Mouse (Mus musculus) liver, embryonic 12.5 days (tissue): ENCODE results near the gene Ssh1. TPM values are rescaled to one million over a fixed set of nuclear protein-coding genes. Genes with fewer than 3 reads are reported as not detected.

Experiments
- ATAC-seq: fragments of 200-750 bp; cut with Nextera tagmentation; 2 replicates; pipeline ENCODE4 v1.8.0; 2017; ENCODE audit warnings: moderate number of reproducible peaks, mild to moderate bottlenecking, moderate library complexity
- H3K27ac ChIP-seq: fragments of 300-500 bp; sonication (generic); 2 replicates; pipeline ENCODE4 v1.5.1; 2016; ENCODE audit warnings: mild to moderate bottlenecking
- H3K27me3 ChIP-seq: fragments of 300-500 bp; sonication (generic); replicated peaks from 2 replicates; pipeline ENCODE4 v1.6.1; 2016; ENCODE audit warnings: mild to moderate bottlenecking, moderate library complexity
- H3K36me3 ChIP-seq: fragments of 300-500 bp; sonication (generic); 2 replicates; pipeline ENCODE4 v1.6.1; 2016; ENCODE audit warnings: mild to moderate bottlenecking, moderate library complexity
- H3K4me1 ChIP-seq: fragments of 300-500 bp; sonication (generic); 2 replicates; pipeline ENCODE4 v1.6.1; 2016
- H3K4me2 ChIP-seq: fragments of 300-500 bp; sonication (generic); 2 replicates; pipeline ENCODE4 v1.6.1; 2016; ENCODE audit warnings: mild to moderate bottlenecking, moderate library complexity
- H3K4me3 ChIP-seq: fragments of 300-500 bp; sonication (generic); 2 replicates; pipeline ENCODE4 v1.5.1; 2016; ENCODE audit warnings: mild to moderate bottlenecking, moderate library complexity
- H3K9ac ChIP-seq: fragments of 300-500 bp; sonication (generic); 2 replicates; pipeline ENCODE4 v1.6.1; 2016; ENCODE audit warnings: mild to moderate bottlenecking, moderate library complexity
- H3K9me3 ChIP-seq: fragments of 300-500 bp; sonication (generic); replicated peaks from 2 replicates; pipeline ENCODE4 v1.6.1; 2016; ENCODE audit warnings: mild to moderate bottlenecking, moderate library complexity
- WGBS: fragments of 180-500 bp; shearing (Covaris S2); methylation state at CpG from one replicate; pipeline ENCODE4 v1.1.7; 2016; ENCODE audit not compliant: insufficient replicate concordance; 5-methylcytosine and 5-hydroxymethylcytosine counted together
- polyA plus RNA-seq: library from polyadenylated mRNA; unstranded; fragments of >200 nt; fragmentation: Nextera tagmentation; extraction: Ambion mirVana; gene quantifications from 2 replicates; pipeline ENCODE4 v1.2.1, GENCODE M21; 2016

Gene Ssh1
- polyA plus RNA-seq, 1 experiment from 2014 or later, result 8.9 TPM

DNA sequence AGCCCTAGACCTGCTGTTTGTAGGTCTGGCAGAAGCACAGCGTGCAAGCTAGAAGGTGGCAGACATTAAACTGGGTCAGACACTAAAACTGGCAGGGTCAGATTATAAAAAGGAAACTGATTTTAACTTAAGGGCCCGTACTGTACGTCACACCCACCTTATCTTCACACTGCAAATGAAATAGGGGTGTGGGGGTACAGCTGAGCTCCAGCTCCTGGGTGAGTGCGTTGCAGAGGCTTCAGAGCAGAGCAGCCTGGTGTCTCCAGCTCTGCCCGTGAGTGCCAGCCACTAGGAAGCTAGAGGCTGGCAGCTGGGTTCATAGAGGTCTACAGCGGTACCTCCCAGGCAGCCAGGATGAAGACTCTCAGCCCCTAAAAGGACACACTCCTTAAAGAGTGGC, 91.7 kb downstream of the Ssh1 start:
- WGBS, result 22% methylated on average over 6 of the region's 6 CpGs
- no peak overlapping the region for H3K4me3 ChIP-seq
- H3K9ac ChIP-seq, result no peak overlapping the region
- H3K9me3 ChIP-seq, result no peaks in the 10 kb centered on the region
- peak overlapping the region; percentile 42 for H3K4me2 ChIP-seq
- H3K36me3 ChIP-seq, result no peaks in the 10 kb centered on the region; the same call in 1 of the 2 replicates
- no peak overlapping the region for H3K27ac ChIP-seq
- H3K4me1 ChIP-seq, result peaks cover 90% of the 10 kb centered on the region
- no peaks in the 10 kb centered on the region for H3K27me3 ChIP-seq
- peak; percentile 80 for ATAC-seq

DNA sequence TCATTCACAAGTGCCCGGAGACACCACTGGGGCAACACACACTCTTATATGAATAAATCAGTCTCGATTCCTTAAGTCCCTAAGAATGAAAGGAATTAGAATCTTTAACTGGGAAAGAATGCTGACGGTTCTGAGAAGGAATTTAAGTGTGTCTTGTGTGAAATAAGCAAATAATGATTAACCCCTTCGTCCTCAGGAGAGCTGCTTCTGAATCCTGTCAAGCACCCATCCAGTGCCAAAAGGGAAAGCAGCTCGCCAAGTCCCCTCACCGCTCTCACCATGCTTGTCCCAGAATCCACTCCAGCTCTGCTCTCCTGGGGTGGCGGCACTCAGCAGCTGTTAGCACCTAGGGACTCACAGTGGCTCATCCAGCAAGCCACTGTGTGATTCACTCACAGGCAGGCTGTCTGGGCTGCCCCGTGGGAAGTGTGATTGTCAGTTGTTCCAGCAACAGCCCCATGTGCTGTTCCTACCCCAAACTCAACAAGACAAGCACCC, 92.6 kb downstream of the Ssh1 start:
- H3K4me2 ChIP-seq, result no peak overlapping the region
- 69% methylated on average over 8 of the region's 8 CpGs for WGBS
- no peak for ATAC-seq
- no peaks in the 10 kb centered on the region for H3K27me3 ChIP-seq
- H3K27ac ChIP-seq, result no peak overlapping the region
- no peak overlapping the region for H3K4me3 ChIP-seq
- no peak overlapping the region for H3K9ac ChIP-seq
- no peaks in the 10 kb centered on the region for H3K9me3 ChIP-seq
- H3K36me3 ChIP-seq, result no peaks in the 10 kb centered on the region
- H3K4me1 ChIP-seq, result peaks cover 84% of the 10 kb centered on the region

DNA sequence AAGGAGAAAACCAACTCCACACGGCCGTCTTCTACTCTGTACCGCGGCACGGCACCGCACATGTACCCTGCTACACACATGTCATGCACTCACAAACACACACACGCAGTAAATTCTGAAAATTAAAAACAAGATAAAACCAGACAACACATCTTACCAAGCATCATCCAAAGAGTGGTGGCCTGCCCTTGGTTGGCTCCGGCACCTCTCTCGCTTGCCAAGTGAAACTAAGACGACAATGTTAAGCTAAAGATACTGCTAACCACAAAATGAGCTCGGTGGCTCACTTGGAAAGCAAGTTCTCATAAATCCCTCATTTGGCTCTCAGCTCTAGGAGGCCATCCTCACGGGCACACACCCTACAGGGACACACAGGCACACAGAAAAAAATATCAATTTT, 94.2 kb downstream of the Ssh1 start:
- Histone ChIP-seq H3K4me1 (peaks cover 71% of the 10 kb centered on the region), H3K36me3 (no peaks in the 10 kb centered on the region; the same call in 1 of the 2 replicates), H3K4me2 (peak overlapping the region; percentile 9; the same call in 1 of the 2 replicates), H3K4me3 (no peak overlapping the region), H3K27ac (no peak overlapping the region), H3K27me3 (no peaks in the 10 kb centered on the region), H3K9me3 (no peaks in the 10 kb centered on the region), H3K9ac (no peak overlapping the region)
- no peak for ATAC-seq
- 62% methylated on average over 12 of the region's 12 CpGs for WGBS

DNA sequence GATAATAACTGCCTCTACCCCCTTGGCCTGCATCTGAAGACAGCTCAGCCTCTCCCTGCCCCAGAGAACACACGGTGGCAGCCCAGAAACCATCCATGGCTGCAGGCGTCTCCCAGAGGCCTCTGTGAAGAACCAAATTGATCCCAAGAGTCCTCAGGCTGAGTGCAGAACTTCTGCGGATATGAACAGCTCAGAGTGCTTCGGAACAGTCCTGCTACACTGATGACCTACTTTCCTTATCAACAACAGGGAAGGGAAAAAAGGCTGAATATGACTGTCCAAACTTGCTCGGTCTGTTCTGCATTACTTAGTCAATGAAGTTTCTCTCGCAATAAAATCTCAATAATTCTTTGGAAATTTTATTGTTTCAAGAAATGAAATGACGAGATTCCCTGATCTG, 101.7 kb downstream of the Ssh1 start:
- H3K4me1 ChIP-seq, result peaks cover 47% of the 10 kb centered on the region

DNA sequence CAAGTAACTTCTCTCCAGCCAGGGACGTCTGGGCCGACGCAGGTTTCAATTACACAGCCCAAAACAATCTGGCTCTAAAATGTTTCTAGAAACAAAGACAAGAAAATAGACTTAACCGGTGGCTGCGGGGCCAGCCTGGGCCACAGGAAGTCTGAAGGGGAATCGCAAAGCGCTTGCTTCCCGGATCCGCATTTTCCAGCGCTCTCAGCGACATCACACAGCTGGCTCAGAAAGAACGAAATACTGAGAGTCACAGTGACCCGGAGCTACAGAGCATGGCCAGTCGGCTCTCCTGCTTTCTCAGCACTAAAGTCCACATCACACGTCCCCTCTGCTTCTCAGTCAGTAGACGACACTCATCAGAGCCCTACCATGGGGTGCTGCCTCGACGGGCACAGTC, 102.8 kb downstream of the Ssh1 start:
- Histone ChIP-seq H3K4me2 (no peak overlapping the region), H3K4me1 (peaks cover 50% of the 10 kb centered on the region)

More for the DNA sequence above, 101.7 kb downstream of the Ssh1 start:
- Histone ChIP-seq H3K4me2 (no peak overlapping the region), H3K9ac (no peak overlapping the region), H3K27me3 (no peaks in the 10 kb centered on the region), H3K27ac (no peak overlapping the region), H3K4me3 (no peak overlapping the region), H3K36me3 (peaks cover 3% of the 10 kb centered on the region; the same call in 1 of the 2 replicates), H3K9me3 (no peaks in the 10 kb centered on the region)
- ATAC-seq, result no peak
- WGBS, result 76% methylated on average over 7 of the region's 7 CpGs

DNA sequence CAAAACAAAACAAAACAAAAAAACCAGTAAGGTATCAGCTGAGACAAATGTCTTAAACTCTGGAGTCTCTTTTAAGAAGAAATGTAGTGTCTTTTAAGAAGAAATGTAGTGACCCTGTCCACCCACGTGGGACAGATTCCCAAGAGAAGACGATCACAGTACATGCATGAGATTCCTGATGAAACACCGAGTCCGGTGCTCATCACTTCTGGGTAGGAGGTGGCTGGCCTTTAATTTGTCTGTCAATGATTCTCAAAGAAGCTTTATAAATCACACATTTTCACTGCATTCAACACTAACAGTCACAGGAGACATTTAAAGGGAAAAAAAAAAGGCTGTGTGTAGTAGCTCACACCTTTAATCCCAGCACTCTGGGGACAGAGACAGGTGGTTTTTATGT, 103.8 kb downstream of the Ssh1 start:
- Histone ChIP-seq H3K4me3 (no peak overlapping the region), H3K27me3 (no peaks in the 10 kb centered on the region), H3K4me1 (peaks cover 60% of the 10 kb centered on the region), H3K36me3 (0 out of 2 replicates have a peak, but pooled peaks cover 3% of the 10 kb centered on the region), H3K9me3 (no peaks in the 10 kb centered on the region), H3K27ac (no peak overlapping the region), H3K4me2 (no peak overlapping the region), H3K9ac (no peak overlapping the region)
- ATAC-seq, result no peak
- WGBS, result 53% methylated on average over 4 of the region's 4 CpGs

More for the DNA sequence above, 102.8 kb downstream of the Ssh1 start:
- no peaks in the 10 kb centered on the region for H3K27me3 ChIP-seq
- H3K9me3 ChIP-seq, result no peaks in the 10 kb centered on the region
- no peak for ATAC-seq
- no peak overlapping the region for H3K9ac ChIP-seq
- H3K36me3 ChIP-seq, result peaks cover 3% of the 10 kb centered on the region; the same call in 1 of the 2 replicates
- H3K4me3 ChIP-seq, result no peak overlapping the region
- WGBS, result 75% methylated on average over 18 of the region's 18 CpGs
- no peak overlapping the region for H3K27ac ChIP-seq

DNA sequence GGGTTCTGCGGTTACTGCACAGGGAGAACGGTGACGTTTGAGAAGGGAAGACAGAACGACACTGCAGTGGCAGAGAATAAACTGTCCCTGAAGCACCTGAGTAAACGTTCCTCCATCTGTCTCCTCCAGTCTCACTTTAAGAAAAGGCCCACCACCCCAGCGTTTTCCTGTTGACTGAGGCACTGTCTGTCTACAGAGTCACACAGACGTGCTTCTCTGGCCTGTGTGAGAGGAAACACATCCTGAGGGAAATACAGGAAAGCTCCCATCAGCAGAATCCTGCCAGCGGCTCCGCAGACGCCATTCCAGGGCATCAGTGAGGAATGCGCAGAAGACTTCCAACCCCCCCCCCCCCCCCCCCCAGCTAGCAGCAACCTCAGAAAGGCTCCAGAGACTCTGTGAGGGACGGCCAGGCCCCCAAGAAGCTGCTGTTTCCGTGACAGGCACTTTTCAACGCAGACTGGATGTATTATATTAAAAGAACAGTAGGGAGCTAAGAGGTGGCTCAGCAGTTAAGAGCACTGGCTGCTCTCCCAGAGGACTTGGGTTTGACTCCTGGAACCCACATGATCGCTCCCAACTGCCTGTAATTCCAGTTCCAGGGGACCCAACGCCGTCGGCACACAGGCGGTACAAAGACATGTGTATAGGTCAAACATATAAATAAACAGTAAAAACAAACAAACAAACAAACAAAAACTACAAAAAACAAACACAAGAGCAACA, 104.3 kb downstream of the Ssh1 start:
- Histone ChIP-seq H3K27ac (peak overlapping the region; percentile 23; the same call in 1 of the 2 replicates), H3K9ac (no peak overlapping the region), H3K4me3 (no peak overlapping the region), H3K9me3 (no peaks in the 10 kb centered on the region), H3K27me3 (no peaks in the 10 kb centered on the region), H3K4me2 (no peak overlapping the region), H3K36me3 (0 out of 2 replicates have a peak, but pooled peaks cover 3% of the 10 kb centered on the region), H3K4me1 (peaks cover 66% of the 10 kb centered on the region)
- 32% methylated on average over 19 of the region's 19 CpGs for WGBS
- ATAC-seq, result no peak

DNA sequence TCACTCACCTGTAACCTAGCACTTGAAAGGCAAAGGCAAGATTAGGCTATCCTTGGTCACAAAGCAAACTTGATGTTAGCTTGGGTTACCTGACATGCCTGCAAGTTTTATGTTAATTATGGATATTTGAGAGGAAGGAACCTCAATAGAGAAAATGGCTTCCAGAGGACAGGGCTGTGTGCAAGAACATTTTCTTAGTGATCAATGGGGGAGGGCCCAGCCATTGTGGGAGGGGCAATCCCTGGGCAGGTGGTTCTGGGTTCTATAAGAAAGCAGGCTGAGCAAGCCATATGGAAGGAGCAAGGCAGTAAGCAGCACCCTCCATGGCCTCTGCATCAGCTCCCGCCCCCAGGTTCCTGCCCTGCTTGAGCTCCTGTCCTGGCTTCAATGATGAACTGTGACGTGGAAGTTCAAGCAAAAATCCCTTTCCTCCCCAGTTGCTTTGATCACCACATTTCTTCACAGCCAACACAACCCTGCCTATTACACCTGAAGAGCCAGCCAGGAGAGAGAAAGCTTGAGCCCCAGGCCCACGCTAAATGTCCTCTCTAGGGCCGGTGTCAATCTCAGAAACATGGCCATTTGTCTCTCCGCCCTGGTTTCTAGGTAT, 105.4 kb downstream of the Ssh1 start:
- H3K36me3 ChIP-seq, result 0 out of 2 replicates have a peak, but pooled peaks cover 3% of the 10 kb centered on the region
- no peak for ATAC-seq
- H3K4me2 ChIP-seq, result no peak overlapping the region
- 0 out of 2 replicates have a peak overlapping the region, but pooled peaks have one; percentile 23 for H3K27ac ChIP-seq
- H3K9me3 ChIP-seq, result no peaks in the 10 kb centered on the region
- no peaks in the 10 kb centered on the region for H3K27me3 ChIP-seq
- H3K4me1 ChIP-seq, result peaks cover 76% of the 10 kb centered on the region
- no peak overlapping the region for H3K4me3 ChIP-seq
- WGBS, result 81% methylated on average over 5 of the region's 5 CpGs
- no peak overlapping the region for H3K9ac ChIP-seq

DNA sequence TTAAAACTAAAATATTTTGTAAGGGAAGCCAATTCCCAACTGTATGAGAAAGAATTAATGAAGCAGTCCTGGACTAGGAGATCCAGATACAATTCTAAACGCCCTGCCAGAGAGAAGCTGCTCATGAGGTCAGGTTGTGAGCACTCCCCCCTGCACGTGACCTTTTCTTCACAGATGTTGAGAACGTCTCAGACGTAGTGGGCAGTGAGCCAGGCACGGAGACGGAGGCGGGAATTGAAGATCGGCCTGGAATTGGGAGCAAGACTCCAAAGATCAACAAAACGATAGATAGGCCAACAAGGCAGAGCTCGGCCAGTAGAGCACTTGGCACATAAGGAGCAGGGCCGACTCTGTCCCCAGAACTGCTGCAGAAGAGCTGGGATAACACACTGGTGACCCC, 106.6 kb downstream of the Ssh1 start:
- 70% methylated on average over 11 of the region's 11 CpGs for WGBS
- Histone ChIP-seq H3K27me3 (no peaks in the 10 kb centered on the region), H3K9ac (no peak overlapping the region), H3K4me3 (no peak overlapping the region), H3K36me3 (peaks cover 3% of the 10 kb centered on the region; the same call in 1 of the 2 replicates), H3K4me1 (peaks cover 86% of the 10 kb centered on the region), H3K4me2 (no peak overlapping the region), H3K27ac (peak overlapping the region; percentile 10; the same call in 1 of the 2 replicates), H3K9me3 (no peaks in the 10 kb centered on the region)
- ATAC-seq, result no peak

Other genes starting within 250 kb of the Ssh1 start
- 39.9 and 40.4 TPM in 2 replicates for gene Sart3, start 221.4 kb downstream of the Ssh1 start, polyA plus RNA-seq
- gene Iscu, start 221.1 kb downstream of the Ssh1 start, polyA plus RNA-seq, result 109 and 112 TPM in 2 replicates
- 7.2 and 9.8 TPM in 2 replicates for gene Tmem119, start 193.4 kb downstream of the Ssh1 start, polyA plus RNA-seq
- gene Selplg, start 161.2 kb downstream of the Ssh1 start, polyA plus RNA-seq, result 10.8 and 11.6 TPM in 2 replicates
- 78.7 and 78.8 TPM in 2 replicates for gene Coro1c, start 85.1 kb downstream of the Ssh1 start, polyA plus RNA-seq
- not detected in 2 replicates for gene Dao, start 9.8 kb upstream of the Ssh1 start, polyA plus RNA-seq
- 5.0 and 5.2 TPM in 2 replicates for gene Usp30, start 71.6 kb upstream of the Ssh1 start, polyA plus RNA-seq
- gene Svop, start 97.7 kb upstream of the Ssh1 start, polyA plus RNA-seq, result not detected in 2 replicates
- 8.2 and 8.8 TPM in 2 replicates for gene Alkbh2, start 134.3 kb upstream of the Ssh1 start, polyA plus RNA-seq
- gene Ung, start 136.5 kb upstream of the Ssh1 start, polyA plus RNA-seq, result 40.1 and 40.7 TPM in 2 replicates
- 0.60 and 0.70 TPM in 2 replicates for gene Acacb, start 152.6 kb upstream of the Ssh1 start, polyA plus RNA-seq